Mouse (Mus musculus) liver, adult 2 months (tissue): ENCODE results near the gene Olfr503.

Experiments used
- CTCF ChIP-seq: fragments of 200-500 bp; IDR thresholded peaks from 2 replicates; pipeline ENCODE4 v1.5.1; 2011; ENCODE audit warnings: low read depth, low read length, control low read depth
- POLR2A ChIP-seq: fragments of 200-500 bp; IDR thresholded peaks from 2 replicates; pipeline ENCODE4 v1.6.1; 2011; ENCODE audit warnings: low read length, control low read depth; ENCODE audit not compliant: insufficient read depth; ENCODE audit errors: extremely low read depth

GRCm38 (mm10) chr7:108524965-108525364 lies 19.4 kb upstream of the Olfr503 start, which contains the start of gene Olfr502:
- TF ChIP-seq CTCF (no peak), POLR2A (no peak)
